Mouse (Mus musculus) CD4-positive, CD25-positive, alpha-beta regulatory T cell, adult 4 months (primary cell): ENCODE data around the gene Psmd4. TPM values are rescaled to one million over a fixed set of nuclear protein-coding genes. Genes with fewer than 3 reads are reported as not detected.

Experiments used
- polyA plus RNA-seq, 2 experiments: library from polyadenylated mRNA; unstranded; fragments of 100-300 nt; shearing (Covaris generic); gene quantifications; one replicate each; pipeline ENCODE4 v1.2.1; 2017

The Psmd4 gene
- polyA plus RNA-seq, 2 experiments from 2014 or later = 171 to 277 TPM

Other genes starting within 250 kb of the Psmd4 start
- gene Pogz, start 205.0 kb downstream of the Psmd4 start, polyA plus RNA-seq = 10 to 100 TPM; 21.3 to 22.0 TPM
- gene Psmb4, start 155.7 kb downstream of the Psmd4 start, polyA plus RNA-seq = 100 to 1,000 TPM; 114 to 155 TPM
- 1 to 10 TPM; 4.6 to 5.2 TPM for gene Selenbp1, start 109.6 kb downstream of the Psmd4 start, polyA plus RNA-seq
- gene Rfx5, start 88.5 kb downstream of the Psmd4 start, polyA plus RNA-seq = 10 to 100 TPM in 1 of 2 experiments, 1 to 10 TPM in 1; 9.4 to 10.9 TPM
- gene Pi4kb, start 67.9 kb downstream of the Psmd4 start, polyA plus RNA-seq = 10 to 100 TPM in 1 of 2 experiments, 1 to 10 TPM in 1; 9.4 to 17.1 TPM
- 10 to 100 TPM; 10.9 to 24.0 TPM for gene Zfp687, start 27.2 kb downstream of the Psmd4 start, polyA plus RNA-seq
- gene Pip5k1a, start 64.3 kb upstream of the Psmd4 start, polyA plus RNA-seq = 10 to 100 TPM; 13.4 to 14.3 TPM
- 10 to 100 TPM; 64.3 to 69.5 TPM for gene Vps72, start 68.4 kb upstream of the Psmd4 start, polyA plus RNA-seq
- gene Tmod4, start 81.9 kb upstream of the Psmd4 start, polyA plus RNA-seq = 1 to 10 TPM; 2.5 TPM
- 100 to 1,000 TPM; 110 TPM for gene Scnm1, start 91.4 kb upstream of the Psmd4 start, polyA plus RNA-seq
- 10 to 100 TPM; 25.4 to 43.9 TPM for gene Lysmd1, start 91.5 kb upstream of the Psmd4 start, polyA plus RNA-seq
- 100 to 1,000 TPM; 238 to 312 TPM for gene Tnfaip8l2, start 99.7 kb upstream of the Psmd4 start, polyA plus RNA-seq
- gene Sema6c, start 117.8 kb upstream of the Psmd4 start, polyA plus RNA-seq = under 1 TPM in 1 of 2 experiments, not detected in 1; 0.08 TPM
- 10 to 100 TPM; 31.0 to 37.1 TPM for gene Gabpb2, start 175.3 kb upstream of the Psmd4 start, polyA plus RNA-seq
- gene Cdc42se1, start 186.1 kb upstream of the Psmd4 start, polyA plus RNA-seq = 100 to 1,000 TPM; 218 to 256 TPM
- gene Mllt11, start 189.6 kb upstream of the Psmd4 start, polyA plus RNA-seq = 10 to 100 TPM; 19.0 to 24.1 TPM
- 1 to 10 TPM in 1 of 2 experiments, under 1 TPM in 1; 0.65 to 1.1 TPM for gene Gm128, start 199.0 kb upstream of the Psmd4 start, polyA plus RNA-seq
- not detected for gene Bnipl, start 208.6 kb upstream of the Psmd4 start, polyA plus RNA-seq
- 10 to 100 TPM; 22.1 to 25.3 TPM for gene Mindy1, start 238.7 kb upstream of the Psmd4 start, polyA plus RNA-seq
- gene Prune1, start 239.5 kb upstream of the Psmd4 start, polyA plus RNA-seq = 10 to 100 TPM in 1 of 2 experiments, 1 to 10 TPM in 1; 6.3 to 10.1 TPM